Mouse (Mus musculus): Measurements from ENCODE around the gene Capn9. TPM values are rescaled to one million over a fixed set of nuclear protein-coding genes. Genes with fewer than 3 reads are reported as not detected.

Capn9 gene
- polyA plus RNA-seq, 1 experiment from 2014 or later = 0.11 TPM

- no peaks in the 10 kb centered on the region for H3K4me1 ChIP-seq
- ATAC-seq (replicated peaks) = no peak
- no peaks in the 10 kb centered on the region for H3K36me3 ChIP-seq
- no peak overlapping the region for H3K4me3 ChIP-seq
- no peaks in the 10 kb centered on the region for H3K27me3 ChIP-seq
- H3K9ac ChIP-seq (replicated peaks) = no peak overlapping the region
- no peaks in the 10 kb centered on the region for H3K9me3 ChIP-seq
- WGBS = 62% methylated on average over 15 of the region's 15 CpGs
- H3K27ac ChIP-seq (replicated peaks) = no peak overlapping the region
- H3K4me2 ChIP-seq (replicated peaks) = no peak overlapping the region
Measured at GRCm38 (mm10) chr8:124573552-124574340, 2.2 kb upstream of the Capn9 start.

DNA sequence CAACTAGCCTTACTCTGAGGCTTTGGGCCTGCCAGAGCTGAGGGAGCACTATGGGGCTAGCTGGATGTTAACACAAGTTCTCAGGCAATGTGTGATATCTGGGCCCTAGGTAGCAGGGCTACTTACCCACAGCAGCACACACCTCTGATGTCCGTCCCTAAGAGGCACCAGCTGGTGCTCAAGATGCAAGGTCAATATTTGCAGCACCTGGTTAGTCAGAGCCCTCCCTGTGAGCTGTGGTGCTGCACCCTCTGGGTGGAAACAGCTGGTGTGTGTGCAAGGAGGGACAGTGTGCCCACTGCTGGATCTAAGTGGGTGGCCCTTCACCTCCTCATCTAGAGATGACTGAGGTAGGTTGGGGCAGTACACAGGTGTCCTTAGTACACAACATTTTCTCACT, 840 bp downstream of the Capn9 start:
- no peak overlapping the region for H3K9ac ChIP-seq (replicated peaks)
- H3K4me2 ChIP-seq (replicated peaks) = no peak overlapping the region
- no peak overlapping the region for H3K27ac ChIP-seq (replicated peaks)
- H3K36me3 ChIP-seq = no peaks in the 10 kb centered on the region
- no peaks in the 10 kb centered on the region for H3K27me3 ChIP-seq
- 79% methylated on average over 1 of the region's 1 CpGs for WGBS
- H3K4me3 ChIP-seq = no peak overlapping the region
- H3K4me1 ChIP-seq = no peaks in the 10 kb centered on the region
- ATAC-seq (replicated peaks) = no peak
- no peaks in the 10 kb centered on the region for H3K9me3 ChIP-seq

- H3K4me3 ChIP-seq = no peak overlapping the region
- 57% methylated on average over 3 of the region's 3 CpGs for WGBS
- no peaks in the 10 kb centered on the region for H3K4me1 ChIP-seq
- H3K27me3 ChIP-seq = no peaks in the 10 kb centered on the region
- no peak overlapping the region for H3K4me2 ChIP-seq (replicated peaks)
- no peaks in the 10 kb centered on the region for H3K36me3 ChIP-seq
- no peak for ATAC-seq (replicated peaks)
- H3K27ac ChIP-seq (replicated peaks) = no peak overlapping the region
- H3K9me3 ChIP-seq = no peaks in the 10 kb centered on the region
- H3K9ac ChIP-seq (replicated peaks) = no peak overlapping the region
Measured at GRCm38 (mm10) chr8:124585718-124586425, 10.0 kb downstream of the Capn9 start.

DNA sequence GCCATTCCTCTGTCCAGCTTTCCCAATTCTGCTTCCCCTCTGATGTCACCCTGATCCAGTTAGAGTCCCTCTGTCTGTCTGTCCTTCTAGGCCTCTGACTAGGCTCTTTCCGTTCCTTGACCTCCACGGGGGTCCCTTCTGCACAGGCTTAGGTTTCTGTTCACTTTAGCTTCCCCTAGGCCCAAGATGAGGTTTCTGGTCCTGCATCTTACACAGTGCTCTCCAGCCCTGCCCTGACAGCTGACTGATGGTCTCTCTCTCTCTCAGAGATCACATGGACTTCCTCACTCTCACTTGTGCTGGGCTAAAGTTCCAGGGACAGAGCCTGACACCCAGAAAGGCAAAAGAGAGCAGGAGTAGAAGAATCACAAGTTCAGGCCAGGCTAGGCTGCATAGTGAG, 10.6 kb downstream of the Capn9 start:
- no peak overlapping the region for H3K9ac ChIP-seq (replicated peaks)
- H3K4me2 ChIP-seq (replicated peaks) = no peak overlapping the region
- no peak overlapping the region for H3K27ac ChIP-seq (replicated peaks)
- no peak overlapping the region for H3K4me3 ChIP-seq
- no peaks in the 10 kb centered on the region for H3K9me3 ChIP-seq
- H3K4me1 ChIP-seq = no peaks in the 10 kb centered on the region
- ATAC-seq (replicated peaks) = no peak
- WGBS = 86% methylated on average over 2 of the region's 2 CpGs
- no peaks in the 10 kb centered on the region for H3K36me3 ChIP-seq
- no peaks in the 10 kb centered on the region for H3K27me3 ChIP-seq

- no peak for ATAC-seq (replicated peaks)
- H3K4me3 ChIP-seq = no peak overlapping the region
- 84% methylated on average over 4 of the region's 4 CpGs for WGBS
- no peaks in the 10 kb centered on the region for H3K36me3 ChIP-seq
- no peaks in the 10 kb centered on the region for H3K9me3 ChIP-seq
- H3K27ac ChIP-seq (replicated peaks) = no peak overlapping the region
- H3K9ac ChIP-seq (replicated peaks) = no peak overlapping the region
- H3K4me1 ChIP-seq = no peaks in the 10 kb centered on the region
- no peaks in the 10 kb centered on the region for H3K27me3 ChIP-seq
- no peak overlapping the region for H3K4me2 ChIP-seq (replicated peaks)
Measured at GRCm38 (mm10) chr8:124589393-124589792, 13.5 kb downstream of the Capn9 start.

DNA sequence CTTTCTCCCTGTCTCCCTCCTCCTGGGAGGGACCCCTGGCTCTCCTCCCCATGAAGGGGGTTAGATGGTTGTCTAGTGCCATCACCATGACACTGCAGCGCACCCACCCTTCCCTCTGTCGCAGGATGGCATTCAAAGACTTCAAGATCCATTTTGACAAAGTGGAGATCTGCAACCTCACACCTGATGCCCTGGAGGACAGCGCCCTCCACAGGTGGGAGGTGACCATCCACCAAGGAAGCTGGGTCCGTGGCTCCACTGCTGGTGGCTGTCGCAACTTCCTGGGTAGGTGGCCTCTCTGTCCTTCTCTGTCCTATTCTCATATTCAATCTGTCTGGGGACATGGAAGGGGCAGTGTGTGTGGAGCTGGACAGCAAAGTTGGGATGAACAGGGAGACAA, 28.2 kb downstream of the Capn9 start:
- Histone ChIP-seq H3K4me3 (no peak overlapping the region), H3K9me3 (no peaks in the 10 kb centered on the region), H3K36me3 (no peaks in the 10 kb centered on the region), H3K4me2 (replicated peaks) (no peak overlapping the region), H3K4me1 (no peaks in the 10 kb centered on the region), H3K27ac (replicated peaks) (no peak overlapping the region), H3K27me3 (no peaks in the 10 kb centered on the region), H3K9ac (replicated peaks) (no peak overlapping the region)
- no peak for ATAC-seq (replicated peaks)
- 73% methylated on average over 5 of the region's 5 CpGs for WGBS

GRCm38 (mm10) chr8:124608239-124608971, 32.5 kb downstream of the Capn9 start:
- no peaks in the 10 kb centered on the region for H3K4me1 ChIP-seq
- WGBS = 75% methylated on average over 13 of the region's 13 CpGs
- H3K4me3 ChIP-seq = no peak overlapping the region
- no peaks in the 10 kb centered on the region for H3K36me3 ChIP-seq
- no peaks in the 10 kb centered on the region for H3K9me3 ChIP-seq
- no peak overlapping the region for H3K27ac ChIP-seq (replicated peaks)
- no peak overlapping the region for H3K4me2 ChIP-seq (replicated peaks)
- no peak for ATAC-seq (replicated peaks)
- H3K9ac ChIP-seq (replicated peaks) = no peak overlapping the region
- no peaks in the 10 kb centered on the region for H3K27me3 ChIP-seq

DNA sequence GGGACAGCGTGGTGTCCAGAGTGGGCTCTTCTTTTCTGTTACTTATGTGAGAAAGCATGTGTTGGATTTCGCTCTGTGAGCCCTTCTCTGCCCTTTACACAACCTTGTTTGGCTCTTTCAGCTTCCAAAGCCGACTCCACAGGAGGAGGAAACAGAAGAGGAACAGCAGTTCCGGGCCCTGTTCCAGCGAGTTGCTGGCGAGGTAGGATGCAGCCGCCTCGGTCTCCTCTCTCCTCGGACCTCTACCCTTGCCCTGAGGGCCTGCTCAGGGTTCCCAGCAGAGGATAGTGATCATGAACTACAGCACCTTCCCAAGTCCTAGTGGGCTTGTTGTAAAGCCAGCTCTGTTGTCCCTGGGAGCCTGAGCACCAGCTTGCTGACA, 33.1 kb downstream of the Capn9 start:
- no peak for ATAC-seq (replicated peaks)
- no peaks in the 10 kb centered on the region for H3K4me1 ChIP-seq
- no peak overlapping the region for H3K27ac ChIP-seq (replicated peaks)
- WGBS = 77% methylated on average over 9 of the region's 9 CpGs
- no peaks in the 10 kb centered on the region for H3K36me3 ChIP-seq
- H3K9me3 ChIP-seq = no peaks in the 10 kb centered on the region
- H3K4me2 ChIP-seq (replicated peaks) = no peak overlapping the region
- no peak overlapping the region for H3K4me3 ChIP-seq
- no peaks in the 10 kb centered on the region for H3K27me3 ChIP-seq
- H3K9ac ChIP-seq (replicated peaks) = no peak overlapping the region

GRCm38 (mm10) chr8:124614325-124614724, 38.4 kb downstream of the Capn9 start:
- Histone ChIP-seq H3K4me1 (peaks cover 8% of the 10 kb centered on the region; the same call in 1 of the 2 replicates), H3K9ac (replicated peaks) (no peak overlapping the region), H3K9me3 (no peaks in the 10 kb centered on the region), H3K27ac (replicated peaks) (no peak overlapping the region), H3K4me3 (no peak overlapping the region), H3K36me3 (no peaks in the 10 kb centered on the region), H3K27me3 (no peaks in the 10 kb centered on the region), H3K4me2 (replicated peaks) (no peak overlapping the region)
- WGBS = 80% methylated on average over 5 of the region's 6 CpGs
- no peak for ATAC-seq (replicated peaks)

DNA sequence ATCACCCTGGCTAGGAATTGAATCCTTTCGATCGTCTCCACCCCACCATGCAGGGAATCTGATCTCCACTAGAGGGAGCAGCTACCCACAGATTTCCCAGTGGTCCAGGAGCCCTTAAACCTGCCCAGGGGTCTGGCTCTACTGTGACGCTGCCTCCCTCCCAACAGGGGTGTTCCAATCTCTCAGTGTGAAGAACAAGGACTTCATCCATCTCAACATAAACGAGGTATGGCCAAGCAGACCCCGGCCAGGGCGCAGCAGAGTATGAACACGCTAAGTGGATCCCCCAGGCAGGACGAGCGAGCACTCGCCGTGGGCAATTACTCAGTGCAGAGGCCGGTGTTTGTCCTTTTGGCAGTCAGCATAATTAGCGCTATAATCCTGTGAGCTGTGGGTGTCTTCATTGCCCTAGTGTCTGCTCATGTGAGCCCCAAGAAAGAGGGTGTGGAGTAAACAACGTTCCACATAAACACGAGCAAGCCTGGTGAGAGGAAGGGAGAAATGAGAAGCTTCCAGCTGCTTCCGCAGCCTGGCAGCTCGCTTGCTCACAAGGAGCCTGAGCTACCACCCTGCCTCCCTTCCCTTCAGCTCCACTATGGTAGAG, 41.5 kb downstream of the Capn9 start:
- H3K36me3 ChIP-seq = no peaks in the 10 kb centered on the region
- 5% methylated on average over 17 of the region's 17 CpGs for WGBS
- peak overlapping the region; percentile 74 for H3K4me2 ChIP-seq (replicated peaks)

DNA sequence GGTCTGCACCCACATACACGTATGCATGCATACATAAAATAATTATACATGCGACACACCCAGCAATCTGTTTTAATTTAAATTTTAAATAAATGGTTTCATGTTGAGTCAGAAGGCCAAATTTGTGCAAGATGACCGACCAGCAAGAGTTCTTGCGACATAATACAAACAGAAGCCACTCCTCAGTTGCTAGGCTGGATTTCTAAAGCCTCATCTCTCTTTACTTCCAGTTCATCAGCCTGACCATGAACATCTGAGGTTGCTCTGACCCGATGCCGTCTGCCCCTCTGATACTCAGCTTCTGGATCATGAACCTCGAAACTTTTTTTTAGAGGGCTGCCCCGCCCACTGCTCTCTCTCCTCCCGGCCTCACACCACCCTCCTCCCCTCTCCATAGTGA, 42.3 kb downstream of the Capn9 start:
- WGBS = 62% methylated on average over 9 of the region's 9 CpGs

More for the DNA sequence above, 41.5 kb downstream of the Capn9 start:
- peak; percentile 74 for ATAC-seq (replicated peaks)
- Histone ChIP-seq H3K4me3 (peak overlapping the region; percentile 44), H3K9ac (replicated peaks) (peak overlapping the region; percentile 53), H3K9me3 (no peaks in the 10 kb centered on the region), H3K4me1 (peaks cover 24% of the 10 kb centered on the region), H3K27me3 (no peaks in the 10 kb centered on the region), H3K27ac (replicated peaks) (peak overlapping the region; percentile 24; the same call in 1 of the 2 replicates)

GRCm38 (mm10) chr8:124621255-124621654, 45.3 kb downstream of the Capn9 start:
- WGBS = 20% methylated on average over 5 of the region's 5 CpGs
- peak overlapping the region; percentile 79 for H3K27ac ChIP-seq (replicated peaks)

More for the DNA sequence above, 42.3 kb downstream of the Capn9 start:
- Histone ChIP-seq H3K27me3 (no peaks in the 10 kb centered on the region), H3K4me2 (replicated peaks) (no peak overlapping the region), H3K36me3 (no peaks in the 10 kb centered on the region), H3K9ac (replicated peaks) (no peak overlapping the region), H3K9me3 (no peaks in the 10 kb centered on the region), H3K4me1 (peaks cover 24% of the 10 kb centered on the region), H3K27ac (replicated peaks) (no peak overlapping the region), H3K4me3 (no peak overlapping the region)
- no peak for ATAC-seq (replicated peaks)

More at GRCm38 (mm10) chr8:124621255-124621654, 45.3 kb downstream of the Capn9 start:
- Histone ChIP-seq H3K9me3 (no peaks in the 10 kb centered on the region), H3K36me3 (no peaks in the 10 kb centered on the region), H3K4me3 (no peak overlapping the region), H3K27me3 (no peaks in the 10 kb centered on the region), H3K9ac (replicated peaks) (no peak overlapping the region), H3K4me1 (peaks cover 24% of the 10 kb centered on the region), H3K4me2 (replicated peaks) (no peak overlapping the region)
- ATAC-seq (replicated peaks) = peak; percentile 77
